Mouse (Mus musculus): Measurements from ENCODE around the gene Spz1. TPM values are rescaled to one million over a fixed set of nuclear protein-coding genes. Genes with fewer than 3 reads are reported as not detected.

The Spz1 gene
- polyA plus RNA-seq, 1 experiment from 2014 or later = not detected

- WGBS = 24% methylated on average over 6 of the region's 6 CpGs
- Histone ChIP-seq H3K9me3 (no peaks in the 10 kb centered on the region), H3K4me2 (replicated peaks) (no peak overlapping the region), H3K36me3 (no peaks in the 10 kb centered on the region), H3K4me1 (replicated peaks) (peaks cover 25% of the 10 kb centered on the region), H3K9ac (replicated peaks) (no peak overlapping the region), H3K27ac (0 out of 2 replicates have a peak overlapping the region, but pooled peaks have one; percentile 32), H3K4me3 (replicated peaks) (no peak overlapping the region), H3K27me3 (no peaks in the 10 kb centered on the region)
- ATAC-seq = peak; percentile 79
Observed at GRCm38 (mm10) chr13:92594481-92594880, 18.5 kb upstream of the Spz1 start.

DNA sequence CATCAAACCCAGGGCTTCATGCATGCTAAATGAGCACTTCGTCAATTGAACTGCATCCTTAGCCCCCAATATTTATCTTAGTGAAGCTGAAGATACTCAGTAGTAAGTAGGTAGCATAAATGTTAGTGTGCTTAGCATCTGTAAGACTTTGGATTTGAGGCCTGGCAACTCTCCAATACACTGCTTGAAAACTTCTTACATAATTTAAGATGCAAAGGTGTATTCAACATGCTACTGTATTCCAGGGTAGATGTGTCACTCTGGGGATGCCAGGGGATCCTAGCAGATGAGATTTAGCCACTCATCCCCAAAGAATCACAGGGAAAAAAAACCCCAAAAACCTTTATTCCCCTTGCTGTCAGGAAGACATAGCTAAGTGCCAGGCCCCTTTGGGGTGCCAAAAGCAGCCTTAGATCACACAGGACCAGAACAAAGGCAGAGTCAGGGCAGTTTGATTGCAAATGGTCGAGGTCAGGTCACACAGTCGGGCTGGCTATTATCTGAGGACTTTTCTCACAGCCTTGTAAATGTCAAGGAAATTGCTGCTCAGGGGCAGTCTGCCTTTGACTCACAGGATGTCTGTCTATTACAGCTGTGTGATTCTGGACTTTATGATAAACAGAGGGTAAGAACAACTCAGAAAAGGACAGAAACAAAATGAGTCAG is 17.9 kb upstream of the Spz1 start:
- no peak overlapping the region for H3K4me2 ChIP-seq (replicated peaks)
- no peak overlapping the region for H3K4me3 ChIP-seq (replicated peaks)
- peaks cover 25% of the 10 kb centered on the region for H3K4me1 ChIP-seq (replicated peaks)
- H3K27ac ChIP-seq = 0 out of 2 replicates have a peak overlapping the region, but pooled peaks have one; percentile 32
- 0 out of 2 replicates have a peak, but pooled peaks have one; percentile 10 for ATAC-seq
- no peaks in the 10 kb centered on the region for H3K9me3 ChIP-seq
- 18% methylated on average over 3 of the region's 3 CpGs for WGBS
- H3K36me3 ChIP-seq = no peaks in the 10 kb centered on the region
- H3K9ac ChIP-seq (replicated peaks) = no peak overlapping the region
- H3K27me3 ChIP-seq = no peaks in the 10 kb centered on the region

DNA sequence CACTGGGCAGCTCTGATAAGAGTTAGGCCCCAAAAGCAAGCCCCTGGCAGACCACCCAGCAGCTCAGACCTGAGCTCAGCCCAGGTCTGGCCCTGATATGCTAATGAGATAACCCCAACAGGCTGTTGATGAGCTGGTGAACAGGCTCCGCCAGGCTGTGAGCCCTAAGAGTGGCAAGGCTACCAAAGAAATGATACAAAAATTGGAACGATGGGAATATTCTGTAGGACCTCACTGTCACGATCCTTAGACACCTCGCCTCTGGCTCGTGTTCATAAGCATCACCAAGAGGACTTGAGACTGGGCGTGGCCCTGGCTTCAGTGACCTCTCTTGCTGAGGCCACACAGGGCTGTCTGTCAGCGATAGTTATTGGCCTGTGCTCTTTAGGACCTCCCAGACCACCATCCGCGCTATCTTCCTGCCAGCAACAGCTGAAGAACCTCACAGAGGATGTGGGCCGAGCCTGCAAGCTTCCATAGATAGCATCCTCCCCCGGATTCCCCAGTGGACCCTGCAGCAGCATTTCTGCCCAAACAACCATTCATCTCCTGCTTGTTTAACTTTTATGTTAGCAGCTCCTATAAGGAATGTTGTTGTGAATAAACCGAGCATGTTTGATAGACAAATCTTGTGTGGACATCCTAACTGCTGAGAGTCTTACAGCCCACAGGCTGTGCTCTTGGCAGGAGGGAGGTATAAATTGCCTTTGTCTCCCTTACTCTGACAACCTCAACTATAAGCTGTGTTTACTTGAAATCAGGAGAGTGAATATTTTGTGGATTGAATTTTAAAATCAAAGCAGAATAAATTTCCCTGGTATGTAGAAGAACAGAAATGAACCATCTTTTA is 17.0 kb upstream of the Spz1 start:
- Histone ChIP-seq H3K27me3 (no peaks in the 10 kb centered on the region), H3K9me3 (no peaks in the 10 kb centered on the region), H3K36me3 (no peaks in the 10 kb centered on the region), H3K27ac (no peak overlapping the region; the same call in 1 of the 2 replicates), H3K9ac (replicated peaks) (no peak overlapping the region), H3K4me1 (replicated peaks) (peaks cover 25% of the 10 kb centered on the region), H3K4me3 (replicated peaks) (no peak overlapping the region), H3K4me2 (replicated peaks) (no peak overlapping the region)
- 17% methylated on average over 12 of the region's 12 CpGs for whole genome bisulfite sequencing
- peak; percentile 57 for ATAC-seq

GRCm38 (mm10) chr13:92592268-92592785 is 16.4 kb upstream of the Spz1 start:
- H3K36me3 ChIP-seq = no peaks in the 10 kb centered on the region
- no peaks in the 10 kb centered on the region for H3K27me3 ChIP-seq
- H3K9me3 ChIP-seq = no peaks in the 10 kb centered on the region
- no peak overlapping the region for H3K4me3 ChIP-seq (replicated peaks)
- WGBS = 22% methylated on average over 5 of the region's 5 CpGs
- H3K4me2 ChIP-seq (replicated peaks) = no peak overlapping the region
- ATAC-seq = no peak
- peaks cover 25% of the 10 kb centered on the region for H3K4me1 ChIP-seq (replicated peaks)
- H3K27ac ChIP-seq = no peak overlapping the region
- H3K9ac ChIP-seq (replicated peaks) = no peak overlapping the region

- no peak for ATAC-seq
- no peak overlapping the region for H3K4me2 ChIP-seq (replicated peaks)
- peaks cover 25% of the 10 kb centered on the region for H3K4me1 ChIP-seq (replicated peaks)
- H3K9me3 ChIP-seq = no peaks in the 10 kb centered on the region
- 46% methylated on average over 3 of the region's 3 CpGs for WGBS
- H3K27ac ChIP-seq = no peak overlapping the region
- no peaks in the 10 kb centered on the region for H3K36me3 ChIP-seq
- H3K4me3 ChIP-seq (replicated peaks) = no peak overlapping the region
- H3K27me3 ChIP-seq = no peaks in the 10 kb centered on the region
- no peak overlapping the region for H3K9ac ChIP-seq (replicated peaks)
Observed at GRCm38 (mm10) chr13:92591225-92591624, 15.3 kb upstream of the Spz1 start.

- peaks cover 20% of the 10 kb centered on the region for H3K4me1 ChIP-seq (replicated peaks)
Observed at GRCm38 (mm10) chr13:92589255-92589654, 13.3 kb upstream of the Spz1 start.

GRCm38 (mm10) chr13:92588704-92589103 is 12.7 kb upstream of the Spz1 start:
- H3K4me2 ChIP-seq (replicated peaks) = no peak overlapping the region
- H3K4me3 ChIP-seq (replicated peaks) = no peak overlapping the region
- H3K9ac ChIP-seq (replicated peaks) = no peak overlapping the region
- no peaks in the 10 kb centered on the region for H3K9me3 ChIP-seq
- no peaks in the 10 kb centered on the region for H3K27me3 ChIP-seq
- no peak overlapping the region for H3K27ac ChIP-seq
- H3K4me1 ChIP-seq (replicated peaks) = peaks cover 15% of the 10 kb centered on the region
- WGBS = 84% methylated on average over 3 of the region's 3 CpGs
- no peak for ATAC-seq
- H3K36me3 ChIP-seq = no peaks in the 10 kb centered on the region

More at GRCm38 (mm10) chr13:92589255-92589654, 13.3 kb upstream of the Spz1 start:
- Histone ChIP-seq H3K4me2 (replicated peaks) (no peak overlapping the region), H3K36me3 (no peaks in the 10 kb centered on the region), H3K4me3 (replicated peaks) (no peak overlapping the region), H3K27me3 (no peaks in the 10 kb centered on the region), H3K9ac (replicated peaks) (no peak overlapping the region), H3K27ac (no peak overlapping the region), H3K9me3 (no peaks in the 10 kb centered on the region)
- no peak for ATAC-seq

DNA sequence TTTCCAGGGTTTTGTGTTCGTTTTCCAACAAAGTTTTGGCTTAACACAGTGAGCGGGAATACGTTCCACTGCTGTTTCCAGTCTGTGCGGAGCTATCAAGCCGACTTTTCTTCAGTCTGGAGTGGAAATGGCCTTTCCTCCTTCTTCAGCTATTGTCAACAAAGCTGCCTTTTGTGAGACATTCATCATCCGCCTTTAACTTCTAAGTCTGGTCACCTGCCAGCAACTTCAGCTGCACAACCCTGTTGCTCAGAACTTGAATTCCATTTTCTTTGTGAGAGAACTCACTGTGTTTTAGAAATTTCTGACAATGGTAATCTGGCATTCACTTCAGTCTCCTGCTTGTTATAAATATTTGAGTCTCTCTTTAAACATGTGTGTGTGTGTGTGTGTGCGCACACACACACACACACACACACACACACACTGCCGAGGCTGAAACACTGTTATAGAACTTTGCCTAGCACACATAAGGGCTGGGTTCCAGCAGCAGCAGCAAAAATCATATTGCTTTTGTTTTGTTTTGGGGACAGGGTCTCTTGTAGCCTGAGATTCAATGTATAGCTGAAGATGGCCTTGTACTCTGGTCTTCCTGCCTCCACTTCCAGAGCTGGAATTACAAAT is 8.2 kb upstream of the Spz1 start:
- no peaks in the 10 kb centered on the region for H3K4me1 ChIP-seq (replicated peaks)
- H3K9ac ChIP-seq (replicated peaks) = no peak overlapping the region
- no peaks in the 10 kb centered on the region for H3K27me3 ChIP-seq
- H3K4me2 ChIP-seq (replicated peaks) = no peak overlapping the region
- no peaks in the 10 kb centered on the region for H3K9me3 ChIP-seq
- no peak overlapping the region for H3K27ac ChIP-seq
- H3K36me3 ChIP-seq = no peaks in the 10 kb centered on the region
- no peak for ATAC-seq
- WGBS = 71% methylated on average over 8 of the region's 8 CpGs
- no peak overlapping the region for H3K4me3 ChIP-seq (replicated peaks)

GRCm38 (mm10) chr13:92580220-92581043 is 4.5 kb upstream of the Spz1 start:
- no peaks in the 10 kb centered on the region for H3K9me3 ChIP-seq
- no peaks in the 10 kb centered on the region for H3K36me3 ChIP-seq
- H3K4me1 ChIP-seq (replicated peaks) = no peaks in the 10 kb centered on the region; the same call in 1 of the 2 replicates
- H3K4me3 ChIP-seq (replicated peaks) = no peak overlapping the region
- H3K4me2 ChIP-seq (replicated peaks) = no peak overlapping the region
- no peak overlapping the region for H3K9ac ChIP-seq (replicated peaks)
- H3K27ac ChIP-seq = no peak overlapping the region
- ATAC-seq = no peak; the same call in 1 of the 2 replicates
- no peaks in the 10 kb centered on the region for H3K27me3 ChIP-seq
- WGBS = 37% methylated on average over 10 of the region's 10 CpGs

DNA sequence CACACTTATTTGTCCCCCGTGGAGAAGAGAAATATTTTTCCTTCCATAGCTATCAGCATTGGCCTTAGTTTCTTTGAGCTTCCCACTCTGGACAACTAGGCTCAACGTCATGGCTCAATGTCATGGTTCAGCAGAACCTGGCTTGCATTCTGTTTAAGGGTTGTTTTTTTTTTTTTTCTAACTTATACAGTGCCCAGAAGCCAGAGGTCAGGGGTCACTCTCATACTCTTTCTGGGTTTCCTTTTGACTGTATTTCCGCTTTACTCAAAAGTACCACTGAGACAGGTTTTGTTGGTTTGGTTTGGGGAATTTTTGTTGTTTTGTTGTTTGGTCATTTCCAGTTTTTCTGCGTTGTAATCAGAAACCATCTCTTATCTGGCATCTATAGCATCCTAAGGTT is 2.2 kb upstream of the Spz1 start:
- Histone ChIP-seq H3K27ac (no peak overlapping the region), H3K4me2 (replicated peaks) (no peak overlapping the region), H3K4me3 (replicated peaks) (no peak overlapping the region), H3K27me3 (no peaks in the 10 kb centered on the region), H3K9ac (replicated peaks) (no peak overlapping the region), H3K9me3 (no peaks in the 10 kb centered on the region), H3K36me3 (no peaks in the 10 kb centered on the region), H3K4me1 (replicated peaks) (no peaks in the 10 kb centered on the region; the same call in 1 of the 2 replicates)
- 87% methylated on average over 4 of the region's 4 CpGs for WGBS
- ATAC-seq = no peak

DNA sequence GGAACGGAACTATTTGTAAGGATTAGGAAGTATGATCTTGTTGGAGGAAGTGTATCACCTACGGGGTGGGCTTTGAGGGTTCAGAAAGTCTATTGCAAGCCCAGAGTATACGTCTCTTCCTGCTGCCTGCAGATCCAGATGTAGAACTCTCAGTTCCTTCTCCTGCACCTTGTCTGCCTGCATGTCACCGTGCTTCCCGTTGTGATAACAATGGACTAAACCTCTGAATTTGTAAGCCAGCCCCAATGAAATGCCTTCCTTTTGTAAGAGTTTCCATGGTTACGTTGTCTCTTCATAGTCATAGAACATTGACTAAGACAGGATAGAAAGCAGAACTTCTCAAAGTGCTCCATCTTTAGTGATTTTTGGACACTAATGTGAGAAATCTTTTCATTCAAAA is 716 bp upstream of the Spz1 start:
- WGBS = 45% methylated on average over 6 of the region's 6 CpGs
- H3K36me3 ChIP-seq = no peaks in the 10 kb centered on the region
- no peak for ATAC-seq
- no peak overlapping the region for H3K27ac ChIP-seq
- H3K9me3 ChIP-seq = no peaks in the 10 kb centered on the region
- no peak overlapping the region for H3K4me3 ChIP-seq (replicated peaks)
- H3K4me1 ChIP-seq (replicated peaks) = no peaks in the 10 kb centered on the region; the same call in 1 of the 2 replicates
- no peaks in the 10 kb centered on the region for H3K27me3 ChIP-seq
- no peak overlapping the region for H3K9ac ChIP-seq (replicated peaks)
- H3K4me2 ChIP-seq (replicated peaks) = no peak overlapping the region
